Mouse (Mus musculus) left cerebral cortex, adult 8-10 months (tissue): ENCODE measurements around the gene Helz. TPM values are rescaled to one million over a fixed set of nuclear protein-coding genes. Genes with fewer than 3 reads are reported as not detected.

ENCODE experiments used
- DNase-seq, 2 experiments: peaks; one replicate each; pipeline ENCODE4 v3.0.0; 2022; ENCODE audit warnings: low spot score in 2 of 2
- microRNA-seq, 2 experiments: library from miRNA; unstranded; fragments of <30 nt; microRNA quantifications; one replicate each; pipeline ENCODE4 v1.2.0; 2022
- total RNA-seq, 4 experiments: library from RNA; stranded (reverse); gene quantifications; 2 replicates each; pipeline ENCODE4 v1.2.4; 2022

Helz gene
- total RNA-seq, 4 experiments from 2014 or later: 41.9 to 52.3 (median 48.0) TPM

DNA sequence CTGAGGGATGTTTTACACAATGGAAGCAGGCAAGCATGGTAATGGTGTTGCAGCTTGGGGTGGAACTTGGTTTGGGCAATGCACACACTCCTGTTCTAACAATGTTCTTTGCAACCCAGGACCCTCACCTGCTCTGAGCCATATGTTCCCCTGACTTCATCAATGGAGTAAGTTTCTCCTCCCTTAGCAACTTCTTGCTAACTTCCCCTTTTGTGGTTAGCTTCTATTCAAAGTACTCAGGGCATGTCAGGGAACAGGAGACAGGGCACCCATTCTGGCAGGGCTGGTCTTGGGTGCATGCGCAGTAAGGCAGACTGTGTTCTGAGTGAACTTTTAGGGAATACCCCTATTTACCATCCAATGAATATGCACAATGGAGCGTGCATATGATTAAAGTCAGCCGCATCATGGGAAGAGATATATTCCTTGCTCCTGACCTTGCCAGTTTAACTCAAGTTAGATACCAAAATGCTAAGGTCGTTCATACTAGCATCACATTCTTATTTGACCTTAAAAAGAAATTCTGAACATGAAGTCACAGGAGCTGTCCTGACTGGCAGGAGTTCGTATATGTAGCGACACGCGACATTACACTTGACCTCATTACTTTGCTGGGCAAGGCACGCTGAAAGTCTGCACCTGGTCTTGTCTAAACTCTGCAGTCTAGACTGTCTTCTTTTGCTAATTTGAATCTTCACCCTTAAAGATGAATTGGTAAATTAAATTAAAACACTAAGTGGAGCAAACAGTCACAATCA, 172.7 kb downstream of the Helz start:
- no peak for DNase-seq

DNA sequence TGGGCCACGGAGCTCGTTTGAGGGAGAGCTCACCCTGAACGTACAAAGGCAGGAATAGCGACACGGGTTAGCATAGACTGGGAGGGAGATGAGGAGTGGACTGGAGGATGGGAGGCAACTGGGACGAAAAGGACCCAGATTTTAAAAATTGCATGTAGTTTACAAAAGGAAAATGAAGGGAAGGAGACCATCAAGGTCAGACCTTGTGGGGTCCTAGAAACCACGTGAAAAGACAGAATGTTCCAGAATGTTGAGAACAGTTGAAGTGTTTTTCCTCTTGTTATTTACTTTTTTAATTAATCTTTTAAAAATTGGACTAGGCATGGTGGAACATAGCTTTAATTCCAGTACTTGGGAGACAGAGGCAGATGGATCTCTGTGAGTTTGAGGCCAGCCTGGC, 173.3 kb downstream of the Helz start:
- no peak for DNase-seq

DNA sequence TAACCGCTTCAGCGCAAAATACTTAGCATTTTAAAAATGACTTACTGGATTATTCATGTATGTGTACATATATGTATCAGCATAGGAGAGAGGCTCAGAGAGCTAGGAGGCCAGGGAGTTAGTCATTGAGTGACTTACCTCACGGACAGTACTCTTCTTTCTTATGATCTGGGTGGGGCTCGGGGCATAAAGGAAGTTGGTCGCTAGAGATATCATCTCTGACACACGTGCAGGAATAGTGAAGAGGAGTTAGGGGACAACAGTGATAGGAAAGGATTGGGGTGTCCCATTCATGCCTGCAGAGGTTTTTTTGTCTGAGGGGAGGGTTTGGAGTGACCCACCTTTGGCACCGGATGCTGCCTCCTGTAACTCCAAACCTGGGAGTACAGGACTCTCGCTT, 176.9 kb downstream of the Helz start:
- no peak for DNase-seq

DNA sequence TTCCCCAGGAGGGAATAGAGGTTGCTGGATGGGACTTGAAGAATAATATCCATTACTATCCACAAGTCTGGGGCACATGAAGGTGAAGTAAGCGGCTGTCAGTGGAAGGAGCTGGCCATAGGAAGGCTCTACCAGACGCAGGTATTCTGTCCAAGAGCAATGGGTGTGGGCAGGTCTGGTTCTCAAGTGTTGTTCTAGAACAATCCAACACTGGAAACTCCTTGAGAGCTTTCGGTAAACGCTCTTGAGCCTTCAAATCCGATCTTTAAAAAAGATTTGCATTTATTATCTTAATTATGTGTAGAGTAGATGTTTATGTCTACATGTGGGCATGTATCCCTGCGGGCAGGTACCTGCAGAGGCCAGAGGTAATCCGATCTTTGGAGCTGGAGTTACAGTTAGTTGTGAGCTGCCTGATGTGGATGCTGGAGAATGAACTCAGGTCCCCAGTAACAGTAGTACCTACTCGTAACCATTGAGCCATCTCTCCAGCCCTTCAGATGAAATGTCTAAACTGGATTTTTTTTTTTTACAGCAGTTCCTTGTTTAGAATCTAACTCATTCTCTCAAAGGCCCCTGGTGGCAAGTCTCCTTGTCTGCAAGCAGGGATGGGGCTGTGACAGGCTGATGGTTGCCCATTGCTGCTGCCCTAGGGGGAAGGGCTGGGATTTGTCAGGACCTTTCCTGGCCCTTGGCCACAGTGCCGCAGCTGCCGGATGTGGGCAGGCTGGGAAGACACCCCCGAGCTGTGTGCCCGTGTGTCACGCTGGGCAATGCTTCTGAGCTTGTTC, 180.5 kb downstream of the Helz start:
- DNase-seq: no peak

DNA sequence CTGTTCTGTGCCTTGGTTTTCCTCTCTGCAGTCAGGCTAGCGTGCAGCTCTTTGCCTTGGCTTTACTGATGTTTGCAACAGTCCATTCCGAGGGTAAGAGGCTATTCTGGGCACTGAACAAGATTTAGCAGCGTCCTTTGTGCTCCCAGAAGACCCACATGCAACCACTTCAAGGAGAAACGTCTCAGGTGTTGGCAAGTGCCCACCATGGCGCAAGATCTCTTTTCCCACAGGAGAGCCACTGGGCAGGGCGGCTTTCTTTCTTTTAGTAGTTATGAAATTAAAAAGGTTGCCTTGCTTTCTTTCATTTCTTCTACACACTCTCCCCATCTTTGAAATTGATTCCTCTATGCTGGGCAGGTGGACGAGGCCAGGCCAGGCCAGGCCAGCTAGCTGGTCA, 181.4 kb downstream of the Helz start:
- no peak for DNase-seq

DNA sequence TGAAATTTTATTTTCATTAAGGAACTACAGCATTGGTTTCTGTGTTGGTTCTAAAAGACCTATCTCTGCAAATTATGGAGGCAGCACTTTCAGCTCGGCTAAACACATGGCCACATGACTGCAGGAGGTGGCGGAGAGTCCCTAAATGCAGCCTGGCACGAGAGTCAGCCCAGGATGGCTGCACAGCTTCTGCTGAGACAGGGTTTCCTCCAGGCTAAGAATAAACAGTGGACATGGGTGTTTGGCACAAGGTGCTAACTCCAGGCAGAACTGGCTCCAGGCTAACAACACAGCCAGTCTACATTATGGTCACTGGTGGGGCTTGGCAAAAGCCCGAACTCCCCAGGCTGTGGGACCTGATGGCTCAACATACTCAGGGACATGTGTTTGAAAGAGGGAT, 183.2 kb downstream of the Helz start:
- DNase-seq: peak in 1 of 2 experiments; percentile 35

DNA sequence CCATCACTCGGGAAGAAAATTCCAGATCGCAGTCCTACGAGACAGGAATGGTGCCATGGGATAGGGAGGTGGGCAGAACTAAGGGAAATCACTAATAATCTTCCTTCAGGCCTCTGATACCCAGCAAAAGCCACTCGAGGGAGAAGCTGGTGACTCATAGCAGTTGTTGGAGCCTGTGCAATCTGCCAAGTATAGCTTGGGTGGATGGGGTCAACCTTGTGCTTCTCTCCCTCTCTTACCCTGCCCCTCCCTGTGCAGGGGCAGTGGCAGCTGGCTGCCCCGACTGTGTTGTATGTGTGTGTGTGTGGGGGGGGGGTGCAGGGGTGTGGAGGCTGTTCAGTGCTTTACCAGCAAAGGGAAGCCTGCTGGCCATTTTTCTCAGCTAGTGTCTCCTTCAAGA, 183.8 kb downstream of the Helz start:
- no peak for DNase-seq

DNA sequence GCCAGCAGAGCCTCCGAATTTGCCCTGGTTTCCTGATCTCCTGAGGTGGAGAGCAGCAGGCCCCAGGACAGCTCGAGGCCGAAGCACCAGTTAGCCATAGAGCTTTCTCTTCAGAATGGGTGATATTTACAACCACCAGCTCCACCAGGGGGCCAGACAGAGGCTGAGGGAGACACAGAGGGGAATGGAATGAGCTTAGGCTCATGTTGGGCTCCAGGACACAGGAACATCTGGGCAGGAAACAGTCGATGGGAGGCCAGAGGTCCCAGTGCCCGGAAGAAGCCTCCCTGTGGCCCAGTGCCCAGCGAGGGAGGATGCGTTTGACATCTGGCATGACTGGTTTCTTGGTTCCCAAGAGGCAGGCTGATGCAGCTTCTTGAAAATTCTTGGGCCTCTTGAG, 186.4 kb downstream of the Helz start:
- no peak for DNase-seq

DNA sequence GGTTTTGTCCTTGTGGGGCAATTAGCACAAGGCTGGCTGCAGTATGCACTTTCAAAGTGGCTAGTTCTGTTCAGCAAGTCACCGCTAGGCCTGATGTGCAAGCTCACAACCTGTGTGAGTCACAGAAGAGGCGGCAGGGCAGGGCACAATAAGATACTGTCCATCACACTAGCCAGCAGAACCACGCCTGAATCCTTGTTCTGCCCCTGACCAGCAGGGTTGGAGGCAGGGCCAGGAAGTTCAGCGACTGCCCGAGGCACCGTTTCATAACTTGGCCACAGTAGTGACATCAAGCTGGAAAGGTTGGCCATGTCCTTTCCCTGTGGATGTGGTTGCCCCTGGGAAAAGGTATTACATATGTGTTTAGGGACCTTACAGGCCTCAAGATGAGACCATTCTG, 190.2 kb downstream of the Helz start:
- DNase-seq: no peak

DNA sequence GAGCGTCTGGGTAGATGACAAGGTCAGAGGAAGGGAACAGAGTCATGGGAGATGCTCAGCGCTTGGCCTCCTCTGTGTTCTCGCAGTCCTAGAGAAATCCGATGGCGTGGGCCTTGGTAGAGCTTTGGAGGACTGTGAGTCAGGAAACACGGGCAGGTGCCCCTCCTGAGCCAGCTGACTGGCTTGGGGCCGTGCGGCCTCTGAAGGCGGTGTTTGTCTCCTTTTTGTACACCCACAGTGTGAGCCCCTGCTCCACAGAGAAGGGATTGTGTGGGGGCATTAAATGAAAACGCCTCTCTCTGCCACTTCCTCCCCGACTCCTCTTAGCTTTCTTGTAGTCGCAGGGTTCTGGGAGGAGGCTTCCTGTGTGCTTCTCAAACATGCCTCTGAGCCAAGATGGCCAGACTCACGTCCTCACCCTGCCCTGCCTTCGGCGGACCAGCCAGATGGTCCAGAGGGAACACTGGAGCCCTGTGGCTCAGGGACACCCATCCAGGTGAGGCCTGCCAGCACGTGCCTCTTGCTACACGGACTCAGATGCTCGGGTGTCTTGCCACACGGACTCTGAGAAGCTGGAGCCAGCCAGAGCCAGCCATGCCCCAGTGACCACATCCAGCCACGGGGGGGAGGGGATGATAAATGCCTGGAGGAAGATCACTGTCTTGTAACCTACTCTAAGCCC, 190.8 kb downstream of the Helz start:
- DNase-seq: no peak

DNA sequence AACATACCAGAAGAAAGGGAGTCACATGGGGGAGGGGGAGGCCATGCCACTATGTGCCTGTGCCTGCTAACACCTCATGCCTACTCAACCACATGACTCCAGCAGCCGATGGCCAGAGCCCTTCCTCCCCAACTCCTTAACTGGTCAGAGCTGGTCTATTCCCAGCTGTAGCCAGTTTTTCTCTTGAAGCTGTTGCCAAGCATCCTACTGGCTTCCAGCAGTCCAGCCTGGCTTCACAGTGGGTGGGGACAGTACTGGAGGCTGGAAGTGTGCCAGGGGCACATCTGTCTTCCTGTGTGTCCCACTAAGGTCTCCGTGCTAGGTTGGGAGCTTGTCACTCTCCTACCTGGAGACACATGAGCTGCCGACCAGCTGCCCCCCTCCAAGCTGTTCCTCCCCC, 195.4 kb downstream of the Helz start:
- no peak for DNase-seq

Small RNAs within 50 kb of the gene (microRNA-seq; reads per million reads assigned to microRNA genes)
- 0 to 0.22 reads per million in 2 experiments for gene Mir6932

Other genes with a start within 250 kb of the Helz start
- gene Pitpnc1, start 77.2 kb upstream of the Helz start, total RNA-seq: 10 to 100 TPM; 52.3 to 67.4 (median 59.9) TPM
- 10 to 100 TPM; 71.0 to 79.5 (median 71.8) TPM for gene Psmd12, start 68.4 kb upstream of the Helz start, total RNA-seq
- gene Cacng1, start 168.6 kb downstream of the Helz start, total RNA-seq: under 1 TPM in 3 of 4 experiments, not detected in 1; 0.30 to 0.59 (median 0.37) TPM
- gene Cacng4, start 246.6 kb downstream of the Helz start, total RNA-seq: 10 to 100 TPM; 38.7 to 48.6 (median 46.1) TPM